ENCODE assay signal across 8 mouse cellular contexts in genomic region chr2:116062761-116063441, GRCm38 (mm10). TPM values are rescaled to one million over a fixed set of nuclear protein-coding genes. Genes with fewer than 3 reads are reported as not detected.
DNase-seq lines count a peak whose midpoint lies in the region; ATAC-seq and TF ChIP-seq lines count a peak whose summit lies in the region.

No protein-coding gene starts in this region.

- WGBS in lung, adult 2 months = 1% methylated on average over 36 of the region's 36 CpGs
- WGBS in embryonic facial prominence, embryonic 11.5 days = under 1% methylated on average over 36 of the region's 36 CpGs
- WGBS in hindbrain, embryonic 12.5 days = under 1% methylated on average over 36 of the region's 36 CpGs
- 2% methylated on average over 36 of the region's 36 CpGs for WGBS in liver, postnatal 0 days (ENCODE audit: insufficient replicate concordance)

- peak overlapping the region; percentile 49 for H3K4me2 ChIP-seq in embryonic facial prominence, embryonic 11.5 days (ENCODE audit: low read depth, low read length)
- peak overlapping the region; percentile 69 for H3K4me2 ChIP-seq in hindbrain, embryonic 12.5 days (replicated peaks)
- H3K4me2 ChIP-seq in liver, postnatal 0 days (ENCODE audit: low read depth, low read length) = peak overlapping the region; percentile 76

- DNase-seq in lung, adult 2 months = no peak
- DNase-seq in lung, adult 18-20 months = no peak
- DNase-seq in embryonic facial prominence, embryonic 11.5 days (ENCODE audit: low spot score) = peak; percentile 42
- DNase-seq in liver, postnatal 0 days = peak; percentile 22
- DNase-seq in testis, postnatal 10 days (ENCODE audit: low spot score) = peak; percentile 51
- DNase-seq in right cerebral cortex, adult 18-20 months = no peak
- no peak for DNase-seq in left cerebral cortex, postnatal 14 days (ENCODE audit: low spot score in 2 of 2)

- H3K27ac ChIP-seq in embryonic facial prominence, embryonic 11.5 days (replicated peaks; ENCODE audit: low read depth, low read length) = peak overlapping the region; percentile 97
- H3K27ac ChIP-seq in hindbrain, embryonic 12.5 days = peak overlapping the region; percentile 98
- no peak overlapping the region for H3K27ac ChIP-seq in liver, postnatal 0 days (ENCODE audit: low read depth)

- H3K27me3 ChIP-seq in embryonic facial prominence, embryonic 11.5 days (ENCODE audit: control insufficient read depth, insufficient read depth, low read length) = no peaks in the 10 kb centered on the region
- H3K27me3 ChIP-seq in hindbrain, embryonic 12.5 days = no peaks in the 10 kb centered on the region
- H3K27me3 ChIP-seq in liver, postnatal 0 days (ENCODE audit: insufficient read depth, low read length) = peaks cover 55% of the 10 kb centered on the region

- TF ChIP-seq CTCF in lung, adult 2 months (IDR thresholded peaks at IDR 0.05; ENCODE audit: insufficient read depth, low read length) = no peak
- TF ChIP-seq CTCF in liver, postnatal 0 days (IDR thresholded peaks at IDR 0.05; ENCODE audit: low read depth) = no peak

- TF ChIP-seq POLR2A in lung, adult 2 months (IDR thresholded peaks at IDR 0.05; ENCODE audit: borderline replicate concordance, extremely low read depth, low read depth, low read length) = no peak

- H3K9ac ChIP-seq in embryonic facial prominence, embryonic 11.5 days (replicated peaks; ENCODE audit: low read length) = peak overlapping the region; percentile 98
- peak overlapping the region; percentile 97 for H3K9ac ChIP-seq in hindbrain, embryonic 12.5 days
- peak overlapping the region; percentile 40; the same call in 1 of the 2 replicates for H3K9ac ChIP-seq in liver, postnatal 0 days (replicated peaks)

- H3K9me3 ChIP-seq in embryonic facial prominence, embryonic 11.5 days (replicated peaks; ENCODE audit: control insufficient read depth, low read length) = no peaks in the 10 kb centered on the region
- H3K9me3 ChIP-seq in hindbrain, embryonic 12.5 days (replicated peaks) = no peaks in the 10 kb centered on the region
- H3K9me3 ChIP-seq in liver, postnatal 0 days (ENCODE audit: low read length) = no peaks in the 10 kb centered on the region

- intact Hi-C loops in left cerebral cortex, postnatal 14 days (cut with DNase I) = loop anchor here (2.0 kb wide), 1 partner anchor 550 kb away; no protein-coding TSS in a partner anchor

- H3K36me3 ChIP-seq in embryonic facial prominence, embryonic 11.5 days (replicated peaks; ENCODE audit: control insufficient read depth, insufficient read depth, low read depth, low read length) = no peaks in the 10 kb centered on the region
- H3K36me3 ChIP-seq in hindbrain, embryonic 12.5 days = no peaks in the 10 kb centered on the region; the same call in 1 of the 2 replicates
- no peaks in the 10 kb centered on the region for H3K36me3 ChIP-seq in liver, postnatal 0 days (replicated peaks; ENCODE audit: insufficient read depth, low read length)

- H3K4me3 ChIP-seq in lung, adult 2 months (replicated peaks; ENCODE audit: extremely low read depth, low read depth, low read length) = peak overlapping the region; percentile 94
- H3K4me3 ChIP-seq in embryonic facial prominence, embryonic 11.5 days (ENCODE audit: low read depth, low read length) = peak overlapping the region; percentile 76
- H3K4me3 ChIP-seq in hindbrain, embryonic 12.5 days = peak overlapping the region; percentile 69
- peak overlapping the region; percentile 64 for H3K4me3 ChIP-seq in liver, postnatal 0 days (ENCODE audit: low read depth, low read length)

- no peak for TF ChIP-seq EP300 in liver, postnatal 0 days (IDR thresholded peaks at IDR 0.05; ENCODE audit: low read depth)

- H3K4me1 ChIP-seq in lung, adult 2 months (ENCODE audit: control insufficient read depth, insufficient read depth, low read length) = peaks cover 2% of the 10 kb centered on the region
- H3K4me1 ChIP-seq in embryonic facial prominence, embryonic 11.5 days (ENCODE audit: control insufficient read depth, insufficient read depth, low read length) = no peaks in the 10 kb centered on the region; the same call in 1 of the 2 replicates
- peaks cover 38% of the 10 kb centered on the region for H3K4me1 ChIP-seq in hindbrain, embryonic 12.5 days
- H3K4me1 ChIP-seq in liver, postnatal 0 days (ENCODE audit: insufficient read depth) = peaks cover 5% of the 10 kb centered on the region; the same call in 1 of the 2 replicates

- no peak for ATAC-seq in embryonic facial prominence, embryonic 11.5 days (replicated peaks; ENCODE audit: insufficient number of reproducible peaks, low FRiP score, low TSS enrichment, low read depth)
- no peak for ATAC-seq in hindbrain, embryonic 12.5 days (ENCODE audit: low FRiP score)
- ATAC-seq in liver, postnatal 0 days = no peak

RNA-seq across cellular contexts. Expression of gene Meis2, which starts 2.7 kb away (rescaled TPM):
- polyA plus RNA-seq in lung, adult 2 months (2012; rRNA removed) = 15.6 and 22.6 TPM in 2 replicates
- 58.8 and 65.3 TPM in 2 replicates for polyA plus RNA-seq in embryonic facial prominence, embryonic 11.5 days (2014; fragmentation: Nextera tagmentation; extraction: Ambion mirVana)
- polyA plus RNA-seq in hindbrain, embryonic 12.5 days (2016; fragmentation: Nextera tagmentation; extraction: Ambion mirVana) = 130 and 155 TPM in 2 replicates
- 2.0 and 2.4 TPM in 2 replicates for polyA plus RNA-seq in liver, postnatal 0 days (2015; fragmentation: Nextera tagmentation; extraction: Ambion mirVana)
- total RNA-seq in left cerebral cortex, postnatal 14 days (2021) = 10 to 100 TPM; 80.8 to 89.3 TPM

Comparison
In these comparisons a context has a peak if more than half of its experiments do, and no peak if none do; other contexts are left out.
1. DNase-seq: peak in embryonic facial prominence, embryonic 11.5 days (single experiment), liver, postnatal 0 days (single experiment) and testis, postnatal 10 days (single experiment); none in lung, adult 2 months (single experiment), lung, adult 18-20 months (0 of 2), right cerebral cortex, adult 18-20 months (single experiment) and left cerebral cortex, postnatal 14 days (0 of 2).
2. H3K9ac ChIP-seq: peak in every context shown above with its lines; median percentile 98 in embryonic facial prominence, embryonic 11.5 days; 97 in hindbrain, embryonic 12.5 days; 40 in liver, postnatal 0 days.
3. Peak in every context shown above with its lines, with median percentiles within 50 percentile points of each other: H3K4me3 ChIP-seq and H3K4me2 ChIP-seq.